Mouse (Mus musculus) MEL (cell line): ENCODE results near the gene Agrn. TPM values are rescaled to one million over a fixed set of nuclear protein-coding genes. Genes with fewer than 3 reads are reported as not detected.

ENCODE experiments used
- DNase-seq: peaks from one replicate; pipeline ENCODE4 v3.0.0; 2011; ENCODE audit warnings: low read depth, low spot score
- H3K27ac ChIP-seq: 2 replicates; pipeline ENCODE4 v1.5.1; 2012; ENCODE audit warnings: low read depth, mild to moderate bottlenecking, control low read depth, low read length, moderate library complexity; ENCODE audit not compliant: control insufficient read depth
- H3K27me3 ChIP-seq, 2 experiments: fragments of 150-350 bp in 1 of 2; sonication (generic) in 1 of 2; 2 replicates each; pipeline ENCODE4 v1.6.1; 2012; ENCODE audit warnings: low read length in 2 of 2, mild to moderate bottlenecking in 2 of 2, improper control_type of control experiment in 1 of 2, moderate library complexity in 1 of 2; ENCODE audit not compliant: insufficient read depth in 2 of 2, control insufficient read depth in 1 of 2
- H3K36me3 ChIP-seq, 2 experiments: 2 replicates each; pipeline ENCODE4 v1.6.1; 2012 to 2014; ENCODE audit warnings: low read length in 2 of 2, improper control_type of control experiment in 1 of 2, inconsistent platforms in 1 of 2, mild to moderate bottlenecking in 1 of 2; ENCODE audit not compliant: insufficient read depth in 2 of 2, control insufficient read depth in 1 of 2
- H3K4me1 ChIP-seq, 2 experiments: fragments of 150-350 bp in 1 of 2; sonication (generic) in 1 of 2; 2 replicates each; pipeline ENCODE4 v1.6.1; 2012; ENCODE audit warnings: low read length in 2 of 2, improper control_type of control experiment in 1 of 2, mild to moderate bottlenecking in 1 of 2; ENCODE audit not compliant: insufficient read depth in 2 of 2, control insufficient read depth in 1 of 2
- H3K4me3 ChIP-seq, 2 experiments: fragments of 150-350 bp in 1 of 2; sonication (generic) in 1 of 2; 2 replicates each; pipeline ENCODE4 v1.5.1; 2012; ENCODE audit warnings: low read depth in 2 of 2, low read length in 2 of 2, mild to moderate bottlenecking in 2 of 2, moderate library complexity in 2 of 2, control low read depth in 1 of 2, improper control_type of control experiment in 1 of 2; ENCODE audit not compliant: control insufficient read depth in 1 of 2, insufficient read depth in 1 of 2
- H3K79me2 ChIP-seq: 2 replicates; pipeline ENCODE4 v1.6.1; 2012; ENCODE audit warnings: mild to moderate bottlenecking, low read length, moderate library complexity; ENCODE audit not compliant: control insufficient read depth, poor library complexity, insufficient read depth
- H3K9ac ChIP-seq: 2 replicates; pipeline ENCODE4 v1.6.1; 2012; ENCODE audit warnings: low read depth, mild to moderate bottlenecking, control low read depth, low read length, moderate library complexity; ENCODE audit not compliant: control insufficient read depth, poor library complexity, severe bottlenecking
- H3K9me3 ChIP-seq: fragments of 150-350 bp; sonication (generic); replicated peaks from 2 replicates; pipeline ENCODE4 v1.6.1; 2012; ENCODE audit warnings: mild to moderate bottlenecking, low read length, improper control_type of control experiment, moderate library complexity; ENCODE audit not compliant: insufficient read depth
- CHD1 ChIP-seq: IDR thresholded peaks from 2 replicates; pipeline ENCODE4 v1.6.1; 2012; ENCODE audit warnings: low read depth, mild to moderate bottlenecking, inconsistent platforms, low read length, improper control_type of control experiment
- CHD2 ChIP-seq: IDR thresholded peaks from 2 replicates; pipeline ENCODE4 v1.6.1; 2011; ENCODE audit warnings: low read length, improper control_type of control experiment
- E2F4 ChIP-seq: IDR thresholded peaks from 2 replicates; pipeline ENCODE4 v1.6.1; 2011; ENCODE audit warnings: low read depth, low read length, improper control_type of control experiment, borderline replicate concordance
- EP300 ChIP-seq, 2 experiments: IDR thresholded peaks; 2 replicates each; pipeline ENCODE4 v1.6.1; 2011; ENCODE audit warnings: improper control_type of control experiment in 2 of 2, low read length in 2 of 2, low read depth in 1 of 2, mild to moderate bottlenecking in 1 of 2
- JUND ChIP-seq: IDR thresholded peaks from 2 replicates; pipeline ENCODE4 v1.6.1; 2011; ENCODE audit warnings: low read depth, mild to moderate bottlenecking, improper control_type of control experiment, low read length
- KAT2A ChIP-seq: conservative IDR thresholded peaks from 2 replicates; pipeline ENCODE4 v1.6.1; 2012; ENCODE audit warnings: low read depth, low read length, improper control_type of control experiment, inconsistent platforms
- MAFK ChIP-seq: IDR thresholded peaks from 2 replicates; pipeline ENCODE4 v1.6.1; 2011; ENCODE audit warnings: low read depth, mild to moderate bottlenecking, low read length, improper control_type of control experiment, borderline replicate concordance
- NELFE ChIP-seq: IDR thresholded peaks from 2 replicates; pipeline ENCODE4 v1.6.1; 2011; ENCODE audit warnings: low read depth, low read length, improper control_type of control experiment
- NRF1 ChIP-seq: IDR thresholded peaks from 2 replicates; pipeline ENCODE4 v1.6.1; 2014; ENCODE audit warnings: low read depth, mild to moderate bottlenecking, inconsistent platforms, low read length, improper control_type of control experiment, moderate library complexity; ENCODE audit not compliant: poor library complexity, insufficient read depth, severe bottlenecking
- POLR2A ChIP-seq, 2 experiments: IDR thresholded peaks; 2 replicates each; pipeline ENCODE4 v1.6.1; 2011 to 2012; ENCODE audit warnings: low read length in 2 of 2, mild to moderate bottlenecking in 2 of 2, control low read depth in 1 of 2, improper control_type of control experiment in 1 of 2, low read depth in 1 of 2, moderate library complexity in 1 of 2; ENCODE audit not compliant: control insufficient read depth in 1 of 2, insufficient read depth in 1 of 2, poor library complexity in 1 of 2
- POLR2AphosphoS2 ChIP-seq: IDR thresholded peaks from 2 replicates; pipeline ENCODE4 v1.6.1; 2011; ENCODE audit warnings: low read length, improper control_type of control experiment
- RAD21 ChIP-seq: IDR thresholded peaks from 2 replicates; pipeline ENCODE4 v1.6.1; 2011; ENCODE audit warnings: mild to moderate bottlenecking, low read depth, low read length, improper control_type of control experiment
- RCOR1 ChIP-seq: IDR thresholded peaks from 2 replicates; pipeline ENCODE4 v1.6.1; 2012; ENCODE audit warnings: low read depth, mild to moderate bottlenecking, inconsistent platforms, low read length, improper control_type of control experiment
- SIN3A ChIP-seq: IDR thresholded peaks from 2 replicates; pipeline ENCODE4 v1.6.1; 2012; ENCODE audit warnings: low read length, improper control_type of control experiment, inconsistent platforms
- TCF12 ChIP-seq: IDR thresholded peaks from 2 replicates; pipeline ENCODE4 v1.6.1; 2014; ENCODE audit warnings: low read depth, mild to moderate bottlenecking, inconsistent platforms, low read length, improper control_type of control experiment, moderate library complexity
- UBTF ChIP-seq: IDR thresholded peaks from 2 replicates; pipeline ENCODE4 v1.6.1; 2012; ENCODE audit warnings: low read depth, mild to moderate bottlenecking, inconsistent platforms, low read length, improper control_type of control experiment, moderate library complexity, borderline replicate concordance; ENCODE audit not compliant: insufficient read depth
- ZMIZ1 ChIP-seq: IDR thresholded peaks from 2 replicates; pipeline ENCODE4 v1.6.1; 2012; ENCODE audit warnings: low read depth, mild to moderate bottlenecking, inconsistent platforms, low read length, improper control_type of control experiment, moderate library complexity
- ZNF384 ChIP-seq: IDR thresholded peaks from 2 replicates; pipeline ENCODE4 v1.6.1; 2012; ENCODE audit warnings: low read depth, mild to moderate bottlenecking, inconsistent platforms, low read length, improper control_type of control experiment
- polyA plus RNA-seq, 2 experiments: library from polyadenylated mRNA; stranded (reverse) in 1 of 2; unstranded in 1 of 2; fragments of >175 nt in 1 of 2; fragments of >200 nt in 1 of 2; gene quantifications; 2 replicates each; pipeline versions ENCODE4 v1.2.1 to v1.2.4; 2012; ENCODE audit warnings: low replicate concordance in 2 of 2, low read depth in 1 of 2; ENCODE audit not compliant: insufficient read length in 2 of 2, insufficient read depth in 1 of 2, missing spikeins in 1 of 2
- total RNA-seq: library from RNA; depleted of rRNA; stranded (reverse); fragments of 300-350 nt; gene quantifications from 2 replicates; pipeline ENCODE4 v1.2.3, GENCODE M21; 2012

The Agrn gene
- total and polyA plus RNA-seq, 3 experiments = 19.3 to 43.0 TPM; not detected in 1

GRCm38 (mm10) chr4:156188811-156189323, 8.4 kb downstream of the Agrn start:
- Histone ChIP-seq H3K27me3 (no peaks in the 10 kb centered on the region), H3K4me3 (no peak overlapping the region), H3K9me3 (no peaks in the 10 kb centered on the region), H3K9ac (no peak overlapping the region), H3K36me3 (peaks cover 0 to 11% of the 10 kb centered on the region in 2 experiments; a peak in 3 of 4 replicates), H3K79me2 (no peaks in the 10 kb centered on the region), H3K27ac (no peak overlapping the region), H3K4me1 (peaks cover 11 to 20% of the 10 kb centered on the region in 2 experiments)
- no peak for DNase-seq
- TF ChIP-seq CHD2 (no peak), MAFK (no peak)

- DNase-seq = no peak
- peaks cover 13 to 26% of the 10 kb centered on the region in 2 experiments for H3K4me1 ChIP-seq
- no peak overlapping the region for H3K9ac ChIP-seq
- H3K36me3 ChIP-seq = peaks cover 0 to 16% of the 10 kb centered on the region in 2 experiments; a peak in 3 of 4 replicates
- no peak overlapping the region for H3K4me3 ChIP-seq
- no peaks in the 10 kb centered on the region for H3K9me3 ChIP-seq
- TF ChIP-seq RAD21 (no peak), CHD1 (no peak), SIN3A (no peak), EP300 (IDR thresholded peaks at IDR 0.05; ENCODE audit: low read depth in 1 of 2, low read length in 2 of 2) (no peak), TCF12 (no peak), ZNF384 (no peak), NRF1 (no peak), E2F4 (no peak), POLR2A (IDR thresholded peaks at IDR 0.05; ENCODE audit: control insufficient read depth in 1 of 2, insufficient read depth in 1 of 2, low read depth in 1 of 2, low read length in 2 of 2, poor library complexity in 1 of 2) (no peak), UBTF (no peak), JUND (no peak), NELFE (no peak), RCOR1 (no peak), POLR2AphosphoS2 (no peak), ZMIZ1 (no peak), KAT2A (no peak)
- no peaks in the 10 kb centered on the region for H3K27me3 ChIP-seq
- H3K79me2 ChIP-seq = no peaks in the 10 kb centered on the region
- no peak overlapping the region for H3K27ac ChIP-seq
These were observed 9.0 kb downstream of the Agrn start for GRCm38 (mm10) chr4:156188162-156188810.
